Mouse (Mus musculus) small intestine, adult 2 months (tissue): ENCODE measurements around the gene Trpv4. TPM values are rescaled to one million over a fixed set of nuclear protein-coding genes. Genes with fewer than 3 reads are reported as not detected.

Source experiments
- H3K27ac ChIP-seq: fragments of 200-500 bp; 2 replicates; pipeline ENCODE4 v1.5.1; 2012; ENCODE audit warnings: low read depth, low read length, control low read depth, inconsistent platforms; ENCODE audit not compliant: insufficient read depth
- H3K27me3 ChIP-seq: fragments of 200-500 bp; 2 replicates; pipeline ENCODE4 v1.6.1; 2012; ENCODE audit warnings: mild to moderate bottlenecking, moderate library complexity, low read length, inconsistent platforms; ENCODE audit not compliant: control insufficient read depth, insufficient read depth
- H3K36me3 ChIP-seq: fragments of 200-500 bp; 2 replicates; pipeline ENCODE4 v1.6.1; 2012; ENCODE audit warnings: mild to moderate bottlenecking, low read length, control low read depth, inconsistent platforms; ENCODE audit not compliant: control insufficient read depth, insufficient read depth
- H3K4me1 ChIP-seq: fragments of 200-500 bp; 2 replicates; pipeline ENCODE4 v1.6.1; 2012; ENCODE audit warnings: low read length, inconsistent platforms, mixed read lengths; ENCODE audit not compliant: control insufficient read depth, insufficient read depth, insufficient read length
- H3K4me3 ChIP-seq: fragments of 200-500 bp; 2 replicates; pipeline ENCODE4 v1.5.1; 2012; ENCODE audit warnings: low read depth, mild to moderate bottlenecking, control low read depth, inconsistent platforms, low read length, moderate library complexity
- CTCF ChIP-seq: fragments of 200-500 bp; IDR thresholded peaks from 2 replicates; pipeline ENCODE4 v1.5.1; 2012; ENCODE audit warnings: low read depth, mild to moderate bottlenecking, control low read depth, inconsistent platforms, low read length, moderate library complexity, mixed read lengths; ENCODE audit not compliant: insufficient replicate concordance, insufficient read length; ENCODE audit errors: extremely low read depth
- POLR2A ChIP-seq: fragments of 200-500 bp; IDR thresholded peaks from 2 replicates; pipeline ENCODE4 v1.6.1; 2012; ENCODE audit warnings: low read depth, mild to moderate bottlenecking, control low read depth, inconsistent platforms, low read length, moderate library complexity
- WGBS: fragments of 180-500 bp; shearing (Covaris S2); methylation state at CpG from one replicate; pipeline ENCODE4 v1.1.7; 2018; 5-methylcytosine and 5-hydroxymethylcytosine counted together
- polyA plus RNA-seq: library from polyadenylated mRNA; depleted of rRNA; stranded (reverse); fragments of >200 nt; gene quantifications from 2 replicates; pipeline ENCODE4 v1.2.3, GENCODE M21; 2012

Trpv4 gene
- polyA plus RNA-seq, 1 experiment = 2.9 TPM

DNA sequence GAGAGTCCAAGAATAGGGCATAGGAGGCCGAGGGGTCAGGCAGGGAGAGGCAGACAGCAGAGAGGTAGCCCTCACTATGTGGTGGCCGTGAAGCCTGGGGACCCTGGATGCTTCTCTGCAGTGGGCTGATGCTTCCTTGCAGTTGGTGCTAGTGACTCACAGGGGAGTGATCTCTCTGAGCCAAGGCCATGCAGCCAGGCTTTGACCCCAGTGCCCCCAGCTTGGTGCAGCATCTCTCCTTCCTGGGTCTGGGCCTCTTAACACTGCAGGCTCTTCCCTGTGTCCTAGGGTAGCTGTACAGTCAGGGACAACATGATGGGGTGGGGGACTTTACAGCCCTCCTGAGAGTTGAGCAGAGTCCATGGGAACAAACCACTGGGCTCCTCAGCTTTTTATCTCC lies 68.8 kb downstream of the Trpv4 start:
- Histone ChIP-seq H3K4me3 (no peak overlapping the region), H3K27ac (no peak overlapping the region), H3K27me3 (no peaks in the 10 kb centered on the region; the same call in 1 of the 2 replicates), H3K36me3 (no peaks in the 10 kb centered on the region), H3K4me1 (peaks cover 25% of the 10 kb centered on the region)
- 56% methylated on average over 2 of the region's 2 CpGs for WGBS
- no peak for TF ChIP-seq CTCF
- no peak for TF ChIP-seq POLR2A

DNA sequence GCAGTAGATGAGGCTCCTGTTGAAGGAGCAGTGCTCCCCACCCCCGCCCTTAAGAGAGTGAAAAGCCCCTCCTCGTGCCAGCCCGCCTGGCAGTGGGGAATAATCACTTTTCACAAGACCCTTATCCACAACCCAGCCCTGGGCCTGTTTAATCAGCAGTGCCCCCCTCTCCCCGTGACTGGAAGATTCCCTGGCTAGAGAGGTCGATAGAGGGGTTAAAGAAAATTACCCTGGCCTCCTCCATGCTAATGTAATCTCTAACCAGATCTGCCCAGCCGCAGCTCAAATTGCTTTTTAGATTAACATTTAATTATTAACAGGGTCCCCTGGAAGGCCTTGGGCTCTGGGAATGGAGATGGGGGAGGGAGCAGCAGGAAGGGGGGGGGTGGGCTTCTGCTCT lies 69.2 kb downstream of the Trpv4 start:
- TF ChIP-seq CTCF = no peak
- no peak for TF ChIP-seq POLR2A
- Histone ChIP-seq H3K27ac (no peak overlapping the region), H3K4me3 (no peak overlapping the region), H3K4me1 (peaks cover 22% of the 10 kb centered on the region), H3K36me3 (no peaks in the 10 kb centered on the region), H3K27me3 (no peaks in the 10 kb centered on the region; the same call in 1 of the 2 replicates)
- WGBS = 58% methylated on average over 6 of the region's 6 CpGs

- WGBS = 46% methylated on average over 10 of the region's 10 CpGs
- TF ChIP-seq CTCF (no peak), POLR2A (no peak)
- no peaks in the 10 kb centered on the region for H3K36me3 ChIP-seq
- H3K27ac ChIP-seq = no peak overlapping the region
- H3K4me3 ChIP-seq = no peak overlapping the region
- no peaks in the 10 kb centered on the region; the same call in 1 of the 2 replicates for H3K27me3 ChIP-seq
- H3K4me1 ChIP-seq = peaks cover 22% of the 10 kb centered on the region
Observed at GRCm38 (mm10) chr5:114588416-114588815, 69.8 kb downstream of the Trpv4 start.

- Histone ChIP-seq H3K4me3 (no peak overlapping the region), H3K27ac (no peak overlapping the region), H3K36me3 (no peaks in the 10 kb centered on the region), H3K27me3 (no peaks in the 10 kb centered on the region), H3K4me1 (peaks cover 22% of the 10 kb centered on the region)
- WGBS = 37% methylated on average over 9 of the region's 9 CpGs
- TF ChIP-seq POLR2A (no peak), CTCF (0 out of 2 replicates have a peak, but pooled peaks have one; percentile 4)
Observed at GRCm38 (mm10) chr5:114587908-114588307, 70.3 kb downstream of the Trpv4 start.

- Histone ChIP-seq H3K27ac (no peak overlapping the region), H3K27me3 (no peaks in the 10 kb centered on the region), H3K4me3 (no peak overlapping the region), H3K4me1 (peaks cover 13% of the 10 kb centered on the region), H3K36me3 (no peaks in the 10 kb centered on the region)
- WGBS = 55% methylated on average over 5 of the region's 5 CpGs
- TF ChIP-seq CTCF = no peak
- TF ChIP-seq POLR2A = no peak
Observed at GRCm38 (mm10) chr5:114585682-114586081, 72.5 kb downstream of the Trpv4 start.

- Histone ChIP-seq H3K27ac (no peak overlapping the region), H3K4me1 (peaks cover 3% of the 10 kb centered on the region), H3K4me3 (no peak overlapping the region), H3K36me3 (no peaks in the 10 kb centered on the region), H3K27me3 (no peaks in the 10 kb centered on the region)
- WGBS = 82% methylated on average over 14 of the region's 14 CpGs
- no peak for TF ChIP-seq CTCF
- TF ChIP-seq POLR2A = no peak
Observed at GRCm38 (mm10) chr5:114584293-114585104, 73.7 kb downstream of the Trpv4 start.

DNA sequence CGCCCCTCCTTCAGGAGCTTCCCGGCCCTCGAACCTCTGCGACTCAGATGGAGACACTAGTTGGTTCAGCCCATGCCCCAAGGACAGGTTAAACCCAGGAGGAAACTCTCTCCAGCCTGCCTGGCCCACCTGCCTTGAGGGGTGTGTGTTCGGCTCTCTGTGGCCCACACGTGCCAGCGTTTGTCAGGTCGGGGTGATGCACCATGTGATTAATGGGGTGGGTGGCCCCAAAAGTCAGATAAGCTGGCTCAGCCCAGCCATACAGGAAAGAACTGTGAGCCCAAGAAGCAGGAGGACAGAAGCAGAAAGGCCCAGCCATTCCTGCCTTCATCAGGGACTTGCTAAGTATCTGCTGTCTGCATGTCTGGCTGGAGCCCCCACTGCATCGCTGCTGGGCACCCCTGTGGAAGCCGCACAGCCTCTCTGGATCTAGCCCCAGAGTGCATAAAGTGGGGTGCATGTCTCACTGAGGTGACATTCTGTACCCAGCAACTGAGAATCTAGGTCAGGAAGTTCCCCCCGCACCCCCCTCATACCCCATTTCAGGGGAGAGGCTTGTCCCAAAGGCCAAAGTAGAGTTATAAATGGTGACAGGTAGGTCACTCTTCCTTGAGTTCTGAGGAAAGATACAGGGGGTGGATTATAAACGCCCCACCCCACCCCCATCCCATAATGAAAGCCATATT lies 74.6 kb downstream of the Trpv4 start:
- Histone ChIP-seq H3K4me3 (no peak overlapping the region), H3K27me3 (no peaks in the 10 kb centered on the region), H3K4me1 (peaks cover under 1% of the 10 kb centered on the region), H3K27ac (no peak overlapping the region), H3K36me3 (no peaks in the 10 kb centered on the region)
- WGBS = 61% methylated on average over 12 of the region's 12 CpGs
- TF ChIP-seq CTCF (no peak), POLR2A (no peak)
